Mouse (Mus musculus) ovary, postnatal 36 days (tissue): ENCODE measurements at regions not wholly inside any gene's neighbourhood (a gene's known extent, or its start where the extent isn't known, plus 50 kb on each side); places are given as distances from the start of the nearest gene placed in this dataset.

Experiments used
- DNase-seq: peaks from one replicate; pipeline ENCODE4 v3.0.0; 2022; ENCODE audit warnings: low spot score, mixed read lengths

- DNase-seq, result no peak
Measured at GRCm38 (mm10) chr9:41682911-41683310, 441.2 kb downstream of the Sorl1 start.

GRCm38 (mm10) chr9:41675656-41676055 is 448.4 kb downstream of the Sorl1 start:
- DNase-seq, result no peak

GRCm38 (mm10) chr9:41672958-41673357 is 451.1 kb downstream of the Sorl1 start:
- DNase-seq, result no peak

- no peak for DNase-seq
Measured at GRCm38 (mm10) chr9:41668741-41669140, 455.4 kb downstream of the Sorl1 start.

GRCm38 (mm10) chr9:41665000-41665685 is 459.0 kb downstream of the Sorl1 start:
- no peak for DNase-seq

GRCm38 (mm10) chr9:41660576-41660975 is 463.5 kb downstream of the Sorl1 start:
- no peak for DNase-seq

GRCm38 (mm10) chr9:41660011-41660410 is 464.1 kb downstream of the Sorl1 start:
- no peak for DNase-seq

- DNase-seq, result no peak
Measured at GRCm38 (mm10) chr9:41631564-41632205, 470.2 kb upstream of the Ubash3b start.

GRCm38 (mm10) chr9:41621341-41621740 is 459.8 kb upstream of the Ubash3b start:
- DNase-seq, result no peak

- DNase-seq, result no peak
Measured at GRCm38 (mm10) chr9:41614002-41614401, 452.5 kb upstream of the Ubash3b start.

GRCm38 (mm10) chr9:41612802-41613550 is 451.5 kb upstream of the Ubash3b start:
- DNase-seq, result no peak

- no peak for DNase-seq
Measured at GRCm38 (mm10) chr9:41612452-41612795, 450.9 kb upstream of the Ubash3b start.

- peak; percentile 7 for DNase-seq
Measured at GRCm38 (mm10) chr9:41611534-41612451, 450.3 kb upstream of the Ubash3b start.

- DNase-seq, result no peak
Measured at GRCm38 (mm10) chr9:41610347-41610746, 448.9 kb upstream of the Ubash3b start.

- no peak for DNase-seq
Measured at GRCm38 (mm10) chr9:41606136-41606535, 444.6 kb upstream of the Ubash3b start.

- DNase-seq, result no peak
Measured at GRCm38 (mm10) chr9:41604916-41605315, 443.4 kb upstream of the Ubash3b start.

GRCm38 (mm10) chr9:41600778-41601177 is 439.3 kb upstream of the Ubash3b start:
- DNase-seq, result no peak

GRCm38 (mm10) chr9:41599874-41600273 is 438.4 kb upstream of the Ubash3b start:
- DNase-seq, result no peak

GRCm38 (mm10) chr9:41595749-41596148 is 434.3 kb upstream of the Ubash3b start:
- DNase-seq, result no peak

GRCm38 (mm10) chr9:41593998-41594397 is 432.5 kb upstream of the Ubash3b start:
- DNase-seq, result no peak

- DNase-seq, result no peak
Measured at GRCm38 (mm10) chr9:41592900-41593690, 431.6 kb upstream of the Ubash3b start.
